Comparison of ENCODE assay signal across 15 mouse cellular contexts in the genomic region with DNA sequence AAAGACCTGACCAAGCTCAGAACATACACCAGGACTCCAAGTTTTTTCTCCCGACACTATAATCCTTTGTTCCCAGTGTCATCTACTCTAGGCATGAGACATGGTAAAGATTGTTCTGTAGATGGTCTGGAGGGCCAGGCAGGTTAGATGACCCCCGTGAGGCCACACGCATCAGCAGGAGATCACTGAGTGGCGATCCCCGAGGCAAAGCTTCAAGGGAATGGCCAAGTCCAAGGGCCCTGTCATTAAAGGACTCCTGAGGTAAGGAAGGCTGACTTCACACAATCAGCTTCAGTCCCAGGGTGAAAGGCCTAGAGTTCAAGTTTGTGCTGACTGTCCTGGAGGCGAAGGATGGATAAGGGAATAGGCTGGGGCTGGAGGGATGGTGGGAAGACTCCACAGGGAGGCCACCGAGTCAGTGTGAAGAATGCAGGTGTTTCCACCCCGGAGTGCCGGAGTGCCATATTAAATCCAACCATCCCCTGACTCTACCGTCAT. TPM values are rescaled to one million over a fixed set of nuclear protein-coding genes. Genes with fewer than 3 reads are reported as not detected.
"Had no signal": no experiment of that assay in that cellular context is flagged by ENCODE, and none has a peak within 500 bp of the region (broad histone marks: within the 10 kb centered on the region; RNA-seq: fewer than 3 reads in every experiment).

No protein-coding gene starts in this region.

- H3K27ac ChIP-seq: limb, embryonic 15.5 days; neural tube, embryonic 12.5 days; stomach, embryonic 15.5 days had no signal

- DNase-seq: layer of hippocampus, adult 9-11 months; layer of hippocampus, postnatal 36 days; lung, adult 18-20 months; midbrain, embryonic 14.5 days; right cerebral cortex, postnatal 4 days; thymus, postnatal 4 days had no signal

- H3K27me3 ChIP-seq: kidney, embryonic 15.5 days; limb, embryonic 15.5 days; neural tube, embryonic 12.5 days; stomach, embryonic 15.5 days had no signal

- H3K36me3 ChIP-seq: neural tube, embryonic 12.5 days; stomach, embryonic 15.5 days had no signal

- H3K9ac ChIP-seq: kidney, embryonic 15.5 days; limb, embryonic 15.5 days; neural tube, embryonic 12.5 days; stomach, embryonic 15.5 days had no signal

- H3K4me3 ChIP-seq: kidney, embryonic 15.5 days; limb, embryonic 15.5 days; neural tube, embryonic 12.5 days; stomach, embryonic 15.5 days had no signal

- H3K9me3 ChIP-seq: kidney, embryonic 15.5 days; limb, embryonic 15.5 days; neural tube, embryonic 12.5 days; stomach, embryonic 15.5 days had no signal

- H3K4me2 ChIP-seq: kidney, embryonic 15.5 days; limb, embryonic 15.5 days; neural tube, embryonic 12.5 days; stomach, embryonic 15.5 days had no signal

RNA-seq across cellular contexts. Expression of a gene that starts 10.3 kb away (rescaled TPM):
- total RNA-seq: neutrophil, adult 5-6 weeks had no signal

RNA-seq across cellular contexts. Expression of a gene that starts 19.3 kb away (rescaled TPM):
- total RNA-seq: megakaryocyte progenitor cell, adult 5-6 weeks; monocyte, adult 5-6 weeks; neutrophil, adult 5-6 weeks had no signal
- polyA plus RNA-seq: kidney, embryonic 15.5 days; limb, embryonic 11.5 days; midbrain, embryonic 14.5 days; neural tube, embryonic 12.5 days; spleen, adult 2 months had no signal
